ENCODE assay signal across 9 mouse cellular contexts in the genomic region with DNA sequence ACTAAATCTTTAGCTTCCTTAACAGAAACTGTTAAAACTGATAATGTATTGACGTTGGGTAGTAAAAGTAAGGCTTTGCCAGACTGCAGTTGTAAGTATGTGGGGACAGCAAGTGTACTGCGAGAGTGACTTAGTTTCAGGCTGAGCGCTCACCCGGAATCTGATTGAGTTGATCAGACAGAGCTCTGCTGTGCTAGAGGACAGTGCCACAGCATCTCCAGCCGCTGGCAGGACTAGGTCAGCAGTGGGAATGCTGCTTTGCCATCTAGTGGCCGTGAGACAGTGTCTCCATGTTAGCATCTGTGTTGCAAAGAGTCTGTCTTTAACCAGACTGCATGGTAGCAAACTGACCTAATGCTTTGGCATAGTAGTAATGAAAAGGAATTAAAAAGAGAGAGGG.
A peak's percentile ranks its signal among the peaks of the same experiment; 100 is the strongest.
DNase-seq lines count a peak whose midpoint lies in the region; ATAC-seq lines count a peak whose summit lies in the region.
"Had no signal": no experiment of that assay in that cellular context is flagged by ENCODE, and none has a peak within 500 bp of the region (broad histone marks: within the 10 kb centered on the region; RNA-seq: fewer than 3 reads in every experiment).

No protein-coding gene starts in this region.

- DNase-seq in ovary, postnatal 36 days (ENCODE audit: low spot score): peak; percentile 23
- no peak for DNase-seq in ovary, adult 18-20 months (ENCODE audit: low spot score)
- peak; percentile 30 to 37 for DNase-seq in adrenal gland, postnatal 36 days
- peak; percentile 72 for DNase-seq in embryonic facial prominence, embryonic 14.5 days (ENCODE audit: low spot score)
- DNase-seq in midbrain, embryonic 10.5 days (ENCODE audit: low spot score): peak; percentile 55
- no peak for DNase-seq in T-cell, adult 2 months (ENCODE audit: low spot score)
- DNase-seq in gastrocnemius, postnatal 25 days: no peak

- no peaks in the 10 kb centered on the region for H3K4me1 ChIP-seq in embryonic facial prominence, embryonic 14.5 days (ENCODE audit: control insufficient read depth, insufficient read depth, low read length)
- no peaks in the 10 kb centered on the region for H3K4me1 ChIP-seq in kidney, embryonic 15.5 days
- H3K4me1 ChIP-seq in midbrain, embryonic 10.5 days: peaks cover 12% of the 10 kb centered on the region
- H3K4me1 ChIP-seq: limb, embryonic 15.5 days had no signal

- ATAC-seq in embryonic facial prominence, embryonic 14.5 days (ENCODE audit: low read depth): peak; percentile 87
- ATAC-seq in kidney, embryonic 15.5 days (replicated peaks; ENCODE audit: low FRiP score): peak; percentile 90

- WGBS in embryonic facial prominence, embryonic 14.5 days: 38% methylated on average over 6 of the region's 6 CpGs
- WGBS in kidney, embryonic 15.5 days: 36% methylated on average over 6 of the region's 6 CpGs
- WGBS in midbrain, embryonic 10.5 days: 24% methylated on average over 6 of the region's 6 CpGs

- H3K27me3 ChIP-seq in embryonic facial prominence, embryonic 14.5 days (replicated peaks; ENCODE audit: control insufficient read depth, insufficient read depth, low read length): no peaks in the 10 kb centered on the region
- H3K27me3 ChIP-seq in kidney, embryonic 15.5 days: no peaks in the 10 kb centered on the region
- no peaks in the 10 kb centered on the region for H3K27me3 ChIP-seq in midbrain, embryonic 10.5 days (ENCODE audit: low read depth, poor library complexity, severe bottlenecking)
- H3K27me3 ChIP-seq: limb, embryonic 15.5 days had no signal

- H3K4me3 ChIP-seq in embryonic facial prominence, embryonic 14.5 days (ENCODE audit: low read depth, low read length): no peak overlapping the region
- no peak overlapping the region for H3K4me3 ChIP-seq in kidney, embryonic 15.5 days (replicated peaks)
- no peak overlapping the region for H3K4me3 ChIP-seq in midbrain, embryonic 10.5 days
- H3K4me3 ChIP-seq: limb, embryonic 15.5 days had no signal

- no peak overlapping the region for H3K27ac ChIP-seq in embryonic facial prominence, embryonic 14.5 days (replicated peaks; ENCODE audit: low read depth, low read length)
- H3K27ac ChIP-seq in kidney, embryonic 15.5 days: no peak overlapping the region
- no peak overlapping the region for H3K27ac ChIP-seq in midbrain, embryonic 10.5 days (replicated peaks)
- H3K27ac ChIP-seq: limb, embryonic 15.5 days had no signal

- peaks cover 14% of the 10 kb centered on the region; the same call in 1 of the 2 replicates for H3K36me3 ChIP-seq in embryonic facial prominence, embryonic 14.5 days (ENCODE audit: control insufficient read depth, insufficient read depth, low read length)
- H3K36me3 ChIP-seq in kidney, embryonic 15.5 days: no peaks in the 10 kb centered on the region
- peaks cover 8% of the 10 kb centered on the region for H3K36me3 ChIP-seq in midbrain, embryonic 10.5 days

- H3K4me2 ChIP-seq in embryonic facial prominence, embryonic 14.5 days (ENCODE audit: low read depth, low read length): no peak overlapping the region
- no peak overlapping the region for H3K4me2 ChIP-seq in kidney, embryonic 15.5 days
- H3K4me2 ChIP-seq: limb, embryonic 15.5 days had no signal

- no peak overlapping the region for H3K9ac ChIP-seq in embryonic facial prominence, embryonic 14.5 days (ENCODE audit: low read depth, low read length)
- H3K9ac ChIP-seq in kidney, embryonic 15.5 days: no peak overlapping the region
- H3K9ac ChIP-seq: limb, embryonic 15.5 days had no signal

- H3K9me3 ChIP-seq in embryonic facial prominence, embryonic 14.5 days (ENCODE audit: control insufficient read depth, low read length): no peaks in the 10 kb centered on the region
- no peaks in the 10 kb centered on the region for H3K9me3 ChIP-seq in kidney, embryonic 15.5 days (replicated peaks)
- H3K9me3 ChIP-seq in midbrain, embryonic 10.5 days (replicated peaks): no peaks in the 10 kb centered on the region
- H3K9me3 ChIP-seq: limb, embryonic 15.5 days had no signal

Comparison
In these comparisons a context has a peak if more than half of its experiments do, and no peak if none do; other contexts are left out.
1. DNase-seq: peak in ovary, postnatal 36 days (single experiment), adrenal gland, postnatal 36 days (2 of 2), embryonic facial prominence, embryonic 14.5 days (single experiment) and midbrain, embryonic 10.5 days (single experiment); none in ovary, adult 18-20 months (single experiment), T-cell, adult 2 months (single experiment) and gastrocnemius, postnatal 25 days (single experiment).